Mouse (Mus musculus) MEL-GATA-1-ER (cell line): ENCODE measurements around the gene Olfr639.
"Not testable (repeated sequence)": the region's sequence is repeated elsewhere in the genome, so short reads cannot be mapped to it uniquely, and the experiment has no call there.

Experiments
- DNase-seq: peaks from one replicate; pipeline ENCODE4 v3.0.0-alpha.2; 2012; ENCODE audit warnings: low read depth; ENCODE audit errors: extremely low read depth

Gene Olfr639

DNA sequence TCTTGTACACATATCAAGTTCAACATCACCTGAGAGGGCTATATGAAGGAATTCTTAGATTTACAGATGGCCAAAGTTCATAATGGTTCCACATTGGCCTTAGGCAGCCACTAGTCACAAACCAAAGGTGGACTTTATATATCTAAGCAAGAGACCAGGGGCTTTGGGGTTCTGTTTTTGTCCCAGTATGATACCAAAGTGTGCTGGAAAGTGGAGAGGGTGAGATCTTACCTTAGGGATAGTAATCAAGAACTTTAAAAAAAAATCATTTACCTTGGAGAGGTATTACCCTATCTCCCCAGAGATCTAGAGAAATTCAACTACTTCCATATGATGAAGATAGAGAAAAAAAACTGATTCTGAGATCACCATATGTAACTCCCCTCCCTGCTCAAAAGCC is at the start of gene Olfr639:
Olfr639 (minus strand) TSS at position 101 of the 400 bp plus-strand sequence.
- no peak for DNase-seq

DNA sequence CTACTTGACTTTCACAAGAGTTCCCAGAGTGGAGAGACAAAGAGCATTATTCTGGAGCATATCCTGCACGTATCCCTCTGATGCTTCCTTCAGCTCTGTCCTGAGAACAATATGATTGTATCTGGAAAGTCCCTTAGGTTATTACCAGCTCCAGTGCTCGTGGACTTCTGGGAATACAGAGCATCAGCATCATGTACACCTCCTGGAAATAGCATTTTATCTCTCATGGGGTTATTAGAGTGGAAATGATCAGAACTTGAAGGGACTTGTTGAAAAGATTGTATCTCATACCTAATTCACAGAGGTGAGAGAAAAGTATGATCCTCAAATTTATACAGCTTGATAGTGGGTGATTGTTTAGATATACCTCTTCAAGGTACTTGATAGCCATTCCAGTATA is 44.2 kb upstream of the Olfr639 start, which contains the start of gene 4930516K23Rik:
4930516K23Rik (minus strand) TSS at position 101 of the 400 bp plus-strand sequence.
- DNase-seq = no peak

DNA sequence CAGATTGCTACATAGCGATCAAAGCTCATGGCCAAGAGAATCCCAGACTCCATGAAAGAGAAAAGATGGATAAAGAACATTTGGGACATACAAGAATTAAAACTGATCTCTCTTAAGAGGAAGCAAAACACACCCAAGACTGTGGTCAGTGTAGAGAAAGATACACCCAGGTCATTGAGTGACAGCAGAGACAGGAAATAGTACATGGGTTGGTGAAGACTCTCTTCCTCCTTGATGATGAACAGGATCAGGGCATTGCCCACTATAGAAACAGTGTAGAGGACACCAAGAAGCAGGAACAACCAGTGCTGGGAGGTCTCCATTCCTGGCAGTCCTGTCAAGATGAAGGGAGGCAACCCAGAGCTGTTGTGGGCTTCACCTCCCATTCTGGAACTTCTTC is 42.1 kb upstream of the Olfr639 start:
- DNase-seq = no peak

DNA sequence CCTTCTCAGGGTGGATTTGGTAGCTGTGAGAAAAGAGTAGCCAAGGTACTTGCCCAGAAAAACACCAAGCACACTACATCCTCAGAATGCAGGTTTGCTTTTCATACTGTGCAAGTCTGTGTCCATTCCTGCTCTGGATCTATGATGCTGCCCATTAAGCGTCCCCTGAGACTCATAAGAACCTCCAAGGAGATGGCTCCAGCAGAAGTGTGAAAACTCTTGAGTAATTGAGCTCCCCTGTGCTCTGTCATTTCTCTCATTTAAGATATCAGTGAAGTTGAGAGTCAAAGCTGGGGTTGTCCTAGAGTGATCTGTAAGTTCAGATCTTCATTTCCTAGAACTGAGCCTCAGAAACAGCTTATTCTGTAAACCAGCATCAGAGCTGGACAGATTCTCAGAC is 35.5 kb upstream of the Olfr639 start, which contains the start of gene Olfr642:
Olfr642 (minus strand) TSS at position 101 of the 400 bp plus-strand sequence.
- DNase-seq = no peak

DNA sequence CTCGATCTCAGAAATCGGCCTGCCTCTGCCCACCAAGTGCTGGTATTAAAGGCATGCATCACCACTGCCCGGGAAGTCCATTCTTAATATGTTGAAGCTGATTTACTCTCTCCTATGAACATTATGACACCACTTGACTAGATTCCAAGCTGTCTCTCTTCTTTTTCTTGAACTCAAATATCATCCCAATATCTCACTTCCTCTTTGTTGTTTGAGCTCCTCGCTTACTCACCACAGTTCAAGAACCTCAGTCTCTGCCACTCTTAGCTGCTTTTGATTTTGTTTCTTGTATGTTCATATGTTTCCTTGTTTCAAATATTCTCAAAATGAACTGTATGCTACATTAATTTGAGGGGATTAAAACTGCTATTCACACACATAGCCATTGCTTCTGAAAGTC is 33.6 kb upstream of the Olfr639 start:
- no peak for DNase-seq

DNA sequence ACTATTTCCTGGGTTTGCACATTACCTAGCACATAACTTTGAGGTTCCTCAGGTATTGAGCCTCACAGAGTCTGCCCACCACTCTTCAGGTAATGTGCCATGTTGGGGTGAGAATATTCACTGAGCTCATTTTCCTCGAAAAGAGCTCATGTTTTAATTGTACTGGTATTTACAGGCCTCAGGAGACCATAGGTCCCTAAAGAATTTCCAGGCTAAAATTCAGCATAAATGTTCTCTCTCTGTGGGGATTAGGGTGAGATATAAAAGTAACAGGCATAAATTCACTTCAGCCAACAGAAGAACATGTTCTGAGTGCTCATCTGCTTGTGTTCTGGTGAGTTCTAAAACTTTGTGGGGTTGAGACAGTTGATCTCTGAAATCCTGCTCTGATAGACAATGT is 18.0 kb upstream of the Olfr639 start, which contains the start of gene Olfr641:
Olfr641 (plus strand) TSS at position 301 of the 400 bp plus-strand sequence.
- DNase-seq = no peak

DNA sequence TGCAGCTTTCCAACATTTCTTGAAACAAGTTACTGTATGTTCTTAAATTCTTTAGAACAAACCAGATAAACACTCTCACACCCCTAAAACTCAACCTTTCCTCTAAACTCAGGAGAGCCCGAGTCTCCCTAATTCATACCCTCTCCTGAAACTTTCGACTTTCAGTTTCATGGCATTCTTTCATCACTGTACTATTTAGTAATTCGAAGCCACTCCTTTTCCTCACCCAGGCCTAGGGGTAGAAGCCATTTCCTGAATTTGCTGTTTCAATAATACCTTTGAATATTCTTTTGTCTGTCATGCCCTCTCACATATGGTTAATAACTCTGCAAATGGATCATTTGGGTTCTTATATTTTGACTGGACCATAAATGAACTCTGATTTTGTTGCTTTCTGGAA is 9.9 kb upstream of the Olfr639 start:
- no peak for DNase-seq

DNA sequence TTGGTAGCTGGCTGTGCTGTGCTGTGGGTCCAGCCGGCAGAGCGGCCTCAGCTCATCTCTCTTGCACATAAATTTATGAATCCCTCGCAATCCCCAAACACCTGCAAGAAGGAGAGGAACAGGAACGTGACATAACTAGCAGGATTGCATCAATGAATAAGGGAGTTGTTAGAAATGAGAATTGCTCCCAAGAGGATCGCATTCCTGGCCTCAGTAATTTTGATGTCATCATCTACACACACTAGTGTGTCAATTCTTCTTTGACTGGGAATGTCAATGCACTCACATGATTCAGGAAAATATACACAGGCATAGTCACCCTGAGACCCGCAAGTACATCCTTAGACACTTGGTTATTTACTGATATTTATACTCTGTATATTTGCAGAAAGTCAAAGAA is 8.4 kb upstream of the Olfr639 start, which contains the start of gene Olfr640:
Olfr640 (minus strand) TSS at position 101 of the 400 bp plus-strand sequence.
- no peak for DNase-seq

DNA sequence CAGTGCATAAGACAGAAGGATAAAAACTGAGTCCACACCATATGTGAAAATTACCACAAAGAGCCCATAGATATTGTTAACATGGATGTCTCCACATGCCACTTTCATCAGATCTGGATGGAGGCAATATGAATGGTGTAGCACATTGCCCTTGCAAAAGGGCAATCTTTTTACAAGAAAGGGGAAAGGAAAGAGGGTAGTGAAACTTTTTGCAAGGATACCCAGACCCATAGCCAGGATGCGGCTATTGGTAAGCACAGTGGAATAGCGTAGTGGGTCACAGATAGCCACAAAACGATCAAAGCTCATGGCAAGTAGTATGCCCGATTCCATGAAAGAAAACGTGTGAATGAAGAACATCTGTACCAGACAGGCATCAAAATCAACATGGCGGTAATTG is 4.5 kb upstream of the Olfr639 start:
- no peak for DNase-seq

DNA sequence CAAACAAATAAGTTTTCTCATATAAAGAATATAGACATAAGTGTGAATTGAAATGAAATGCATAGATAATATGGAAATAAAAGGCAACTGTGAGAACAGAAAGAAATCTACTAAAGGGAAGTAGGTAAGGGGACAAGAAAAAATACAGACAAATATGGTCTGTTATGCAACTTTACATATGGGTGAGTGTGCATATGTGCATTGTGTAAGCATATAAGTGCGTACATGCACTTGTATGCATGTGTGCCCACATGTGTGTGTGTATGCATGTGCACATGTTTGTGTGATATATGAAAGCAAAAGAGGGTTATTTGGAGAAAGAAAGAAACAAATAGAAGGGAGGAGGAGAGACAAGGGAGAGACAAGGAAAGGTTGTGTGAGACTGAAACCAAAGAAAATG is 1.9 kb upstream of the Olfr639 start:
- no peak for DNase-seq

DNA sequence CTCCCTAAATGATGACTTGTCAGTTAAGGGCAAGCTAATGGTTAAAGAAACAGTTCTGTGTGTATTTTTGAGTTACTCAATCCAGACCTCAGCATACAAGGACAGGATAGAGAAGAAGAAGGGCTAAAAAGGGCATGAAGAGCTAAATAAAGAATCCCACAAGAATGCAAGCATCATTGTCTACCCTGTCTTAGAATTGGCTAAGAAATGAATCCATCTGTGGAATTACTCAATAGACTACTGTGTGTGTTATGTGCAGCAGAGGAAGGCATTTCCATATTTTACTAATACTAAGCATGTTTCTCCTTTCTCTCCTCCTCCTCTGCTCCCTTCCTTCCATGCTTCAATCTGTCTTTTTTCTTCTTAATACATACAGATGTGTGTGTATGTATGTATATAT is 18.0 kb downstream of the Olfr639 start:
- no peak for DNase-seq

DNA sequence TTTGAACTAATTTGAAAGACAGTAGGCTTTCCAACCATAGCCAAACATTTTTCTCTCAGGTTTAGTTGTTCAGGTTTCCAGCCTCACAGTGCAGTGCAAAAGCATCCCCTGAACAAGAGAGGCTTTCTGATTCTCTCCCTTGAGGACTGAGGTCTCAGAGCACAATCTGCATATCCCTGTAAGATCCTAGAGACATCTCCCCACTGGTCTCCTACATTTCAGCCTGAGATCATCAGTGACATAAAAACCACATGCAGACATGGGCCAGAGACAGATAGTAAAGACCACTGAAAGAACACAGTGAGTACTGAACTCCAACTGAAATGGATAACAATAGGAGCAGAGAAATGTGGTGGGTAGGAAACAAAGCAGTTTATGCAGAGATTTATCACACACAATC is 18.7 kb downstream of the Olfr639 start, which contains the start of gene Olfr638:
Olfr638 (plus strand) TSS at position 301 of the 400 bp plus-strand sequence.
- DNase-seq = no peak

DNA sequence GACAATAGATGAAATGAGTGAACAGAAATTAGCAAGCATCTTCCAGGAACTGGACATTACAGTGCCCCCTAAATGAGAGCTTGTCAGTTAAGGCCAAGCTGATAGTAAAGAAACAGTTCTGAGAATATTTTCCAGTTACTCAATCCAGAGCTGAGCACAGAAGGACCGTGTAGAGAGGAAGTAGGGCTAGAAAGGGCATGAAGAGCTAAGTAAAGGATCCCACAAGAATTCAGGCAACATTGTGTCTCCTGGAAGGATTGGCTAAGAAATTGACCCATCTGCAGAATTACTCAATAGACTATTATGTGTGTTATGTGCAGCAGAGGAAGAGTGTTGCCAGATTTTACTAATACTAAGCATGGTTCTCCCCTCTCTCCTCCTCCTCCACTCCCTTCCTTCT is 45.3 kb downstream of the Olfr639 start:
- no peak for DNase-seq

DNA sequence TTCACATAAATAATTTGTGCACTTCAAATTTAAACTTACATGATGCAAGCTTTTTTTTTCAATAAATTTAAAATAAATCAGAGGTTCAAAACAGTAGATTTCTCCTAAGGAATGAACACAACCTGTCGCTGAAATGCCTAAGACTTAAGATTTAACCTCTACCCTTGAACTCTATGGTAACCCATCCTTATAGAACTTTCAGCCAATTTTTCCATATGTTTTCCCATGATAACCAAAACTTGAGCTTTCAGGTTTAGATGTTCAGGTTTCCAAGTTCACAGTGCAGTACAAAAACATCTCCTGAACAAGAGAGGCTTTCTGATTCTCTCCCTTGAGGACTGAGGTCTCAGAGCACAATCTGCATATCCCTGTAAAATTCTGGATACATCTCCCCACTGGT is 46.3 kb downstream of the Olfr639 start, which contains the start of gene Olfr635:
Olfr635 (plus strand) TSS at position 301 of the 400 bp plus-strand sequence.
- DNase-seq = no peak

DNA sequence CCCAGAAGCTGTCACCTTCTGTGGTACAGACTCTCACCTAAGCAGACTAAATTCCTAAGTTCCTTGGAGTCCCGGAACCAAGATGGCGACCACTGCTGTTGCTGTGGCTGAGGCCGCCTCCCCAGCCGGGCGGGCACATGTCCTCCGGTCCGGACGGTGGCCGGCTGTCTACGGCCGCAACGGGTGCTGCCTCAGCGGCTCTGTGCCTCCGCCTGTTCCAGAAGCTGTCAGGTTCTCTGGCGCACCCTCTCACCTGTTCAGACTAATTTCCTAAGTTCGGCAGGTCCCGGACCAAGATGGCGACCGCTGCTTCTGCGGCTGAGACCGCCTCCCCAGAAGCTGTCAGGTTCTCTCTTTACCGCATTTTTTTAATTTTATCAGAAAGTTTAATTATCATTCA is 50.2 kb downstream of the Olfr639 start:
- not testable (repeated sequence) for DNase-seq
